10 mouse cellular contexts compared by ENCODE assay signal in the genomic region with DNA sequence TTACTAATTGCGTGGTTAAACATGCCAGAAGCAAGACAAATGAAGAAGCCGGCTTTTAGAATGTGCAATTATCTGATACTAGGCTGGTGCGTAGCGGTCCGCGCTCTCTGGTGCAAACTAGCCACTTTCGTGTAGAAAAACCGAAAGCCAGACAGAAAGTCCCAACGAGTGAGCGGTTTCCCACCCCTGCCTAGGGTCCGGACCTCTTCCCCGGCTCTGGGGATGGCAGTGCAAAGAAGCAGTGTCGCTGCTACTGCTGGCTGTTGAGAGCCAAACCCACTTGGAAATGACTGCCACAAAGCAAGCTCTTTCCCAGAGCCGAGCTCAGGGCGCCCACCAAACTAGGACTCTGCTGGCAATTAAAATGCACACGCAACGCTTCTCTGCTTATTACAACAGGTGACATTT. TPM values are rescaled to one million over a fixed set of nuclear protein-coding genes. Genes with fewer than 3 reads are reported as not detected.
DNase-seq lines count a peak whose midpoint lies in the region; ATAC-seq and TF ChIP-seq lines count a peak whose summit lies in the region.
"Had no signal": no experiment of that assay in that cellular context is flagged by ENCODE, and none has a peak within 500 bp of the region (broad histone marks: within the 10 kb centered on the region; RNA-seq: fewer than 3 reads in every experiment).

No protein-coding gene starts in this region.

- no peak overlapping the region for H3K9ac ChIP-seq in heart, postnatal 0 days (replicated peaks; ENCODE audit: low read depth, low read length)
- peak overlapping the region; percentile 68 for H3K9ac ChIP-seq in limb, embryonic 12.5 days (replicated peaks)
- H3K9ac ChIP-seq in neural tube, embryonic 13.5 days: peak overlapping the region; percentile 75
- H3K9ac ChIP-seq: embryonic facial prominence, embryonic 12.5 days had no signal

- no peak overlapping the region for H3K27ac ChIP-seq in heart, postnatal 0 days (ENCODE audit: low read depth)
- peak overlapping the region; percentile 70; the same call in 1 of the 2 replicates for H3K27ac ChIP-seq in limb, embryonic 12.5 days
- peak overlapping the region; percentile 65 for H3K27ac ChIP-seq in neural tube, embryonic 13.5 days (replicated peaks)
- H3K27ac ChIP-seq: embryonic facial prominence, embryonic 12.5 days had no signal

- H3K4me3 ChIP-seq in heart, postnatal 0 days (ENCODE audit: low read depth, low read length): peak overlapping the region; percentile 20; the same call in 1 of the 2 replicates
- peak overlapping the region; percentile 64 for H3K4me3 ChIP-seq in limb, embryonic 12.5 days (replicated peaks)
- peak overlapping the region; percentile 48 for H3K4me3 ChIP-seq in neural tube, embryonic 13.5 days
- H3K4me3 ChIP-seq: myocyte had no signal

- peaks cover 85% of the 10 kb centered on the region for H3K27me3 ChIP-seq in heart, postnatal 0 days (ENCODE audit: control insufficient read depth, insufficient read depth, low read length)
- peaks cover 52% of the 10 kb centered on the region for H3K27me3 ChIP-seq in limb, embryonic 12.5 days
- H3K27me3 ChIP-seq in neural tube, embryonic 13.5 days: peaks cover 94% of the 10 kb centered on the region

- no peaks in the 10 kb centered on the region for H3K36me3 ChIP-seq in heart, postnatal 0 days (replicated peaks; ENCODE audit: control insufficient read depth, insufficient read depth, low read length)
- peaks cover 10% of the 10 kb centered on the region; the same call in 1 of the 2 replicates for H3K36me3 ChIP-seq in limb, embryonic 12.5 days
- no peaks in the 10 kb centered on the region for H3K36me3 ChIP-seq in neural tube, embryonic 13.5 days
- H3K36me3 ChIP-seq: embryonic facial prominence, embryonic 12.5 days had no signal

- no peak for TF ChIP-seq CTCF in heart, postnatal 0 days (IDR thresholded peaks at IDR 0.05; ENCODE audit: low read depth)

- WGBS in heart, postnatal 0 days: 5% methylated on average over 17 of the region's 17 CpGs
- WGBS in limb, embryonic 12.5 days: 3% methylated on average over 17 of the region's 17 CpGs
- WGBS in neural tube, embryonic 13.5 days: 2% methylated on average over 17 of the region's 17 CpGs

- H3K9me3 ChIP-seq in heart, postnatal 0 days (replicated peaks; ENCODE audit: control insufficient read depth, low read length): no peaks in the 10 kb centered on the region
- H3K9me3 ChIP-seq in limb, embryonic 12.5 days: no peaks in the 10 kb centered on the region
- H3K9me3 ChIP-seq in neural tube, embryonic 13.5 days: no peaks in the 10 kb centered on the region
- H3K9me3 ChIP-seq: embryonic facial prominence, embryonic 12.5 days had no signal

- ATAC-seq in heart, postnatal 0 days (ENCODE audit: insufficient read depth, low read depth): no peak
- ATAC-seq in limb, embryonic 12.5 days (ENCODE audit: insufficient number of reproducible peaks, insufficient read depth, low FRiP score, low TSS enrichment, low read depth): no peak
- no peak for ATAC-seq in neural tube, embryonic 13.5 days (ENCODE audit: low read depth)
- ATAC-seq in inflammation-experienced regulatory T-cells, adult 6 months: no peak

- peak overlapping the region; percentile 29; the same call in 1 of the 2 replicates for H3K4me2 ChIP-seq in heart, postnatal 0 days (ENCODE audit: low read depth, low read length)
- peak overlapping the region; percentile 91 for H3K4me2 ChIP-seq in limb, embryonic 12.5 days
- peak overlapping the region; percentile 68 for H3K4me2 ChIP-seq in neural tube, embryonic 13.5 days

- no peak for TF ChIP-seq EP300 in heart, postnatal 0 days (IDR thresholded peaks at IDR 0.05; ENCODE audit: low read depth)

- DNase-seq in cerebellum, adult 8-10 months: peak; percentile 13
- no peak for DNase-seq in cerebellum, adult 11 months
- DNase-seq in right cerebral cortex, postnatal 25 days: peak; percentile 8
- no peak for DNase-seq in right cerebral cortex, postnatal 36 days (ENCODE audit: low spot score in 2 of 2)
- no peak for DNase-seq in heart, postnatal 0 days (ENCODE audit: low spot score)

- H3K4me1 ChIP-seq in heart, postnatal 0 days (ENCODE audit: control insufficient read depth, insufficient read depth): peaks cover 13% of the 10 kb centered on the region
- peaks cover 34% of the 10 kb centered on the region for H3K4me1 ChIP-seq in limb, embryonic 12.5 days (replicated peaks)
- peaks cover 37% of the 10 kb centered on the region for H3K4me1 ChIP-seq in neural tube, embryonic 13.5 days (replicated peaks)

RNA-seq across cellular contexts. Expression of a gene that starts 3.7 kb away (rescaled TPM):
- 42.6 and 62.3 TPM in 2 replicates for total RNA-seq in heart, postnatal 0 days (2014; rRNA removed; ENCODE audit: low replicate concordance)
- 24.6 and 25.6 TPM in 2 replicates for polyA plus RNA-seq in heart, postnatal 0 days (2015; fragmentation: Nextera tagmentation; extraction: Ambion mirVana)
- 112 and 119 TPM in 2 replicates for polyA plus RNA-seq in limb, embryonic 12.5 days (2016; fragmentation: Nextera tagmentation; extraction: Ambion mirVana)
- polyA plus RNA-seq in neural tube, embryonic 13.5 days (2015; fragmentation: Nextera tagmentation; extraction: Ambion mirVana): 97.1 and 104 TPM in 2 replicates
- polyA plus RNA-seq in inflammation-experienced regulatory T-cells, adult 6 months (2017; shearing (Covaris generic)): 10 to 100 TPM; 11.0 to 25.6 (median 21.9) TPM

RNA-seq across cellular contexts. Expression of a gene that starts 57.0 kb away (rescaled TPM):
- total RNA-seq in heart, postnatal 0 days (2014; rRNA removed; ENCODE audit: low replicate concordance): 63.0 and 119 TPM in 2 replicates
- 97.8 and 101 TPM in 2 replicates for polyA plus RNA-seq in heart, postnatal 0 days (2015; fragmentation: Nextera tagmentation; extraction: Ambion mirVana)
- 161 and 166 TPM in 2 replicates for polyA plus RNA-seq in limb, embryonic 12.5 days (2016; fragmentation: Nextera tagmentation; extraction: Ambion mirVana)
- polyA plus RNA-seq in neural tube, embryonic 13.5 days (2015; fragmentation: Nextera tagmentation; extraction: Ambion mirVana): 174 and 179 TPM in 2 replicates
- polyA plus RNA-seq in inflammation-experienced regulatory T-cells, adult 6 months (2017; shearing (Covaris generic)): 10 to 100 TPM; 37.3 to 65.3 (median 61.9) TPM

Comparison
In these comparisons a context has a peak if more than half of its experiments do, and no peak if none do; other contexts are left out.
1. DNase-seq: peak in cerebellum, adult 8-10 months (single experiment) and right cerebral cortex, postnatal 25 days (single experiment); none in cerebellum, adult 11 months (single experiment), right cerebral cortex, postnatal 36 days (0 of 2) and heart, postnatal 0 days (single experiment).
2. H3K4me2 ChIP-seq: peak in every context shown above with its lines; median percentile 91 in limb, embryonic 12.5 days; 68 in neural tube, embryonic 13.5 days; 29 in heart, postnatal 0 days.
3. Peak in every context shown above with its lines, with median percentiles within 50 percentile points of each other: H3K4me3 ChIP-seq.